Mouse (Mus musculus) left cerebral cortex, postnatal 4 days (tissue): ENCODE measurements around the gene Fhad1. TPM values are rescaled to one million over a fixed set of nuclear protein-coding genes. Genes with fewer than 3 reads are reported as not detected.

Source experiments
- DNase-seq: peaks from one replicate; pipeline ENCODE4 v3.0.0-alpha.2; 2022
- intact Hi-C: fragments of 180-260 bp; cut with DNase I; formaldehyde crosslinking; loops from one replicate; pipeline ENCODE4 v1.15.1; 2025
- total RNA-seq, 2 experiments: library from RNA; stranded (reverse); gene quantifications; 2 replicates each; pipeline ENCODE4 v1.2.3; 2021

The Fhad1 gene
- total RNA-seq, 2 experiments from 2014 or later, result 0.90 to 1.1 TPM

GRCm38 (mm10) chr4:141895772-141896171, 119.1 kb downstream of the Fhad1 start:
- intact Hi-C loops, result no loop called here
- no peak for DNase-seq

GRCm38 (mm10) chr4:141893157-141893784, 121.6 kb downstream of the Fhad1 start:
- intact Hi-C loops, result no loop called here
- DNase-seq, result no peak

GRCm38 (mm10) chr4:141886385-141886968, 128.4 kb downstream of the Fhad1 start:
- no peak for DNase-seq
- intact Hi-C loops, result no loop called here

- DNase-seq, result no peak
- intact Hi-C loops, result no loop called here
These were observed 129.4 kb downstream of the Fhad1 start for GRCm38 (mm10) chr4:141885451-141885850.

GRCm38 (mm10) chr4:141882858-141883257, 132.0 kb downstream of the Fhad1 start:
- no peak for DNase-seq

GRCm38 (mm10) chr4:141881950-141882349, 132.9 kb downstream of the Fhad1 start:
- DNase-seq, result no peak
- intact Hi-C loops, result no loop called here

More at GRCm38 (mm10) chr4:141882858-141883257, 132.0 kb downstream of the Fhad1 start:
- intact Hi-C loops, result no loop called here

GRCm38 (mm10) chr4:141881289-141881914, 133.5 kb downstream of the Fhad1 start:
- intact Hi-C loops, result no loop called here
- no peak for DNase-seq

- DNase-seq, result no peak
- intact Hi-C loops, result no loop called here
These were observed 135.0 kb downstream of the Fhad1 start for GRCm38 (mm10) chr4:141879875-141880274.

GRCm38 (mm10) chr4:141879074-141879473, 135.8 kb downstream of the Fhad1 start:
- DNase-seq, result no peak
- intact Hi-C loops, result no loop called here

- no peak for DNase-seq
- intact Hi-C loops, result no loop called here
These were observed 136.3 kb downstream of the Fhad1 start for GRCm38 (mm10) chr4:141878621-141879020.

- no peak for DNase-seq
- intact Hi-C loops, result no loop called here
These were observed 139.3 kb downstream of the Fhad1 start for GRCm38 (mm10) chr4:141875481-141876108.

GRCm38 (mm10) chr4:141874601-141875460, 140.1 kb downstream of the Fhad1 start, which contains the start of gene Efhd2:
Efhd2 (minus strand) TSS chr4:141874920.
- intact Hi-C loops, result loop anchor here (5.0 kb wide), 1 partner anchor 77 kb away; no protein-coding TSS in a partner anchor

GRCm38 (mm10) chr4:141874111-141874600, 140.7 kb downstream of the Fhad1 start:
- intact Hi-C loops, result loop anchor here (5.0 kb wide), 1 partner anchor 78 kb away; no protein-coding TSS in a partner anchor
- no peak for DNase-seq

More at GRCm38 (mm10) chr4:141874601-141875460, 140.1 kb downstream of the Fhad1 start, which contains the start of gene Efhd2:
- peak; percentile 79 for DNase-seq

GRCm38 (mm10) chr4:141872977-141873376, 141.9 kb downstream of the Fhad1 start:
- intact Hi-C loops, result loop anchor here (5.0 kb wide), 1 partner anchor 79 kb away; no protein-coding TSS in a partner anchor
- no peak for DNase-seq

GRCm38 (mm10) chr4:141871909-141872308, 143.0 kb downstream of the Fhad1 start:
- intact Hi-C loops, result loop anchor here (5.0 kb wide), 1 partner anchor 80 kb away; no protein-coding TSS in a partner anchor
- DNase-seq, result peak; percentile 73

GRCm38 (mm10) chr4:141871333-141871725, 143.6 kb downstream of the Fhad1 start:
- intact Hi-C loops, result loop anchor here (5.0 kb wide), 1 partner anchor 81 kb away; no protein-coding TSS in a partner anchor
- DNase-seq, result no peak

GRCm38 (mm10) chr4:141870666-141871332, 144.1 kb downstream of the Fhad1 start:
- DNase-seq, result peak; percentile 76
- intact Hi-C loops, result loop anchor here (5.0 kb wide), 1 partner anchor 82 kb away; no protein-coding TSS in a partner anchor

- DNase-seq, result no peak
- intact Hi-C loops, result loop anchor here (5.0 kb wide), 1 partner anchor 83 kb away; no protein-coding TSS in a partner anchor
These were observed 145.3 kb downstream of the Fhad1 start for GRCm38 (mm10) chr4:141869436-141870215.
